Mouse (Mus musculus) megakaryocyte, adult 5-6 weeks (primary cell): ENCODE measurements around the gene Vps18. TPM values are rescaled to one million over a fixed set of nuclear protein-coding genes. Genes with fewer than 3 reads are reported as not detected.

Experiments
- ATAC-seq: 2 replicates; pipeline ENCODE4 v1.8.0; 2016; ENCODE audit warnings: mild to moderate bottlenecking, inconsistent platforms; ENCODE audit not compliant: poor library complexity, severe bottlenecking
- total RNA-seq, 2 experiments: library from RNA; stranded (forward) in 1 of 2; stranded (reverse) in 1 of 2; fragments of 153-499, 151-499 nt in 1 of 2; fragments of 221-1000, 200-1000 nt in 1 of 2; gene quantifications; 2 replicates each; pipeline versions ENCODE4 v1.2.3 to v1.2.4; 2015 to 2017

Vps18 gene
- total RNA-seq, 2 experiments from 2014 or later: 8.9 to 19.6 TPM

DNA sequence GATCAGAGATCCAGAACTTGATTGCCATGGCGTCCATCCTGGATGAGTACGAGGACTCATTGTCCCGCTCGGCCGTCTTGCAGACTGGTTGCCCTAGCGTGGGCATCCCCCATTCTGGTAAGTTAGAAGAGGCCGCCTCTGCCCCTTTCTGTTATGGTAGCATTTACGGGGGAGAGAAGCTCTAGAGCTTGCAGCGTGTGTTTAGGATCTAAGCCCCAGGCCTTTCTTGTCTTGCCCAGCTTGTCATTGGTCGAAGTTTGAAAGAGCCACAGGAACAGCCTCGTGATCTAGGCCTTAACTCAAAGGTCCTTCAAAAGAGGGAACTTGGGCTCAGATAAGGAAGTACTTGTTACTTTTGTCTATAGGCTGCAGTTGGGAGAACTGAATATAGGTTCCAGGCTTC, 475 bp downstream of the Vps18 start:
- ATAC-seq: peak; percentile 69

DNA sequence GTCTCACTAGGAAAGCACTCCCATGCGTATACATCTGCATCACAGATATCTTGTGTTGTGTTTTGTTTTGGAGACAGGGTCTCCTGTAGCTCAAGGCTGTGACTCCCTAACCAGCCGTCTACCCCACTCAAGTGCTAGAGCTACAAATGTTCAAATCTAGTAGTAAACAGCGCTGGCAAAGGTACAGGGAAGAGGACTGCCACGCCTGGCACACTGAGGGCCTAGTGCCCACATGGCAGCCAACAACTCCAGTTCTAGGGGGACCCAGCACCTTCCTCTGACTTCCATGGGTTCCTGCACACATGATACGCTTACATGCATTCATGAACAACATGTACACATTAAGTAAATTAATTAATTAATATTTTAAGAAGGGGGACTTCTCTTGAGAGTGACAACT, 3.7 kb downstream of the Vps18 start:
- no peak for ATAC-seq

DNA sequence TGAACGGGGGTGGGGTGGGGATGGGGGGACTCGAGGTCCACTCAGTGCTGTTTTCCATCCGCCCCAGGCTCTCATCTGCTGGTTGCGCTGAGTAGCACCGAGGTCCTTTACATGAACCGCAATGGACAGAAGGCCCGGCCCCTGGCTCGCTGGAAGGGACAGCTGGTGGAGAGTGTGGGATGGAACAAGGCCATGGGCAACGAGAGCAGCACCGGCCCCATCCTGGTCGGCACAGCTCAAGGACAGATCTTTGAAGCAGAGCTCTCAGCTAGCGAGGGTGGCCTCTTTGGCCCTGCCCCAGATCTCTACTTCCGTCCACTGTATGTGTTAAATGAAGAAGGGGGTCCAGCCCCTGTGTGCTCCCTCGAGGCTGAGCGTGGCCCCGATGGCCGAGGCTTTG, 4.3 kb downstream of the Vps18 start:
- no peak for ATAC-seq

DNA sequence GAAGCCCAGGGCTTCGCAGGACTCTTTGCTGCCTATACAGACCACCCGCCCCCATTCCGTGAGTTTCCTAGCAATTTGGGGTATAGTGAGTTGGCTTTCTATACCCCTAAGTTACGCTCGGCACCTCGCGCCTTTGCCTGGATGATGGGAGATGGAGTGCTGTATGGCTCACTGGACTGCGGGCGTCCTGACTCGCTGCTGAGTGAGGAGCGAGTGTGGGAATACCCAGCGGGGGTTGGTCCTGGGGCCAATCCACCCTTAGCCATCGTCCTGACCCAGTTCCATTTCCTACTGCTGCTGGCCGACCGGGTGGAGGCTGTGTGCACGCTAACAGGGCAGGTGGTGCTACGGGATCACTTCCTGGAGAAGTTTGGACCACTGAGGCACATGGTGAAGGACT, 4.8 kb downstream of the Vps18 start:
- ATAC-seq: no peak

DNA sequence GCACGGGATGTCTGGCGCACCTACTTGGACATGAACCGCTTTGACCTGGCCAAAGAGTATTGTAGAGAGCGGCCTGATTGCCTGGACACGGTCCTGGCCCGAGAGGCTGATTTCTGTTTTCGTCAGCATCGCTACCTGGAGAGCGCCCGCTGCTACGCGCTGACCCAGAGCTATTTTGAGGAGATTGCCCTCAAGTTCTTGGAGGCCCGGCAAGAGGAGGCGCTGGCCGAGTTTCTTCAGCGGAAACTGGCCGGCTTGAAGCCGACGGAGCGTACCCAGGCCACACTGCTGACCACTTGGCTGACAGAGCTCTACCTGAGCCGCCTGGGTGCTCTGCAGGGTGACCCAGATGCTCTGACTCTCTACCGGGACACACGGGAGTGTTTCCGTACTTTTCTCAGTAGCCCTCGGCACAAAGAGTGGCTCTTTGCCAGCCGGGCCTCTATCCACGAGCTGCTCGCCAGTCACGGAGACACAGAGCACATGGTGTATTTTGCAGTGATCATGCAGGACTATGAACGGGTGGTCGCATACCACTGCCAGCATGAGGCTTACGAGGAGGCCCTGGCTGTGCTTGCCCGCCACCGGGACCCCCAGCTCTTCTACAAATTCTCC, 5.3 kb downstream of the Vps18 start:
- no peak for ATAC-seq

DNA sequence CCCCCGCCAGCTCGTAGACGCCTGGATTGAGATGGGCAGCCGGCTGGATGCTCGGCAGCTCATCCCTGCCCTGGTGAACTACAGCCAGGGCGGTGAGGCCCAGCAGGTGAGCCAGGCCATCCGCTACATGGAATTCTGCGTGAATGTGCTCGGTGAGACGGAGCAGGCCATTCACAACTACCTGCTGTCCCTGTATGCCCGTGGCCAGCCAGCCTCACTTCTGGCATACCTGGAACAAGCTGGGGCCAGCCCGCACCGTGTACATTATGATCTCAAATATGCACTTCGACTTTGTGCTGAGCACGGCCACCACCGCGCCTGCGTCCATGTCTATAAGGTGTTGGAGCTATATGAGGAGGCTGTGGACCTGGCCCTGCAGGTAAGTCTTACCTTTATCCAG, 5.9 kb downstream of the Vps18 start:
- no peak for ATAC-seq

DNA sequence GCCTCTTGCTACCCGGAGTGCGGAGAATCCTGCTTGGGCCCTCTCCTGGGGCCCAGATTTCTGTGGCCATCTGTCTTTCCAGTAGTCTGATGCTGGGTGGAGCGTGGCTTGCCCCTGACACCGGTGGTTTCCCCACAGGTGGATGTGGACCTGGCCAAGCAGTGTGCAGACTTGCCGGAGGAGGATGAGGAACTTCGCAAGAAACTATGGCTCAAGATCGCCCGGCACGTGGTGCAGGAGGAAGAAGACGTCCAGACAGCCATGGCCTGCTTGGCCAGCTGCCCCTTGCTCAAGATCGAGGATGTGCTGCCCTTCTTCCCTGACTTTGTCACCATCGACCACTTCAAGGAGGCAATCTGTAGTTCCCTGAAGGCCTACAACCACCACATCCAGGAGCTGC, 8.2 kb downstream of the Vps18 start:
- ATAC-seq: peak; percentile 71

DNA sequence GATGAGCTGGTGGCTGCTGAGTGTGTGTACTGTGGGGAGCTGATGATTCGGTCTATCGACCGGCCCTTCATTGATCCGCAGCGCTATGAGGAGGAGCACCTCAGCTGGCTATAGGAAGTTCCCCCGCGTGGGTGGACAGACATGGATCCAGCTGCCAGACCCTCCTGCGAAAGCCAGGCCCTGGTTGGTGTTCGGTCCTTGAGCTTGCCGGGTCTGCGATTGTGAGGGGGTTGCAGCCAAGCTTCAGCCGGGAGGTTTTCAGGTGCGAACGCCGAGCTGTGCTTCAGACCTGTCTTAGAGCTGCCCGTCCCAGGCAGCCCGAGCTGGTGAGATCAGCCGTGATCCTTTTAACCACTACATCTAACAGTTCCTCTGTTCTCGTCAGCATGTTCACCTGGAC, 9.0 kb downstream of the Vps18 start:
- no peak for ATAC-seq

DNA sequence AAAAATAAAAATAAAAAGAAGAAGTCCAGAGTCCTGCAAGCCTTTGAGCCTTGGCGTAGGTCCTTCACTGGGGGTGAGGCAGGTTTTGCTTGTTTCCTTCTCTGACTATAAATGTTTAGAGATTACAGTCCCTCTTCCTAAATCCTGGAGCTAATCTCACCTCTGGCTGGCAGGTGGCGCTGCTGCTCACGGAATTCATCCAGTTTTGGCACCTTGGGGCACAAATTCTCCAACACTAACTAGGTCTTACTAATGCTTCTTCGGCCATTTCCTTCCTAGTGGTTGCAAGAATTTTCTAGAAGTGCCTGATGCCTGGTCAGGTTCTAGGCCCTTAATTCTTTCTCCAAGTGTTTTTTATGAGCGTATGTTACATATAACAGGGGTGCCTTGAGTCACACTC, 9.8 kb downstream of the Vps18 start:
- ATAC-seq: no peak

DNA sequence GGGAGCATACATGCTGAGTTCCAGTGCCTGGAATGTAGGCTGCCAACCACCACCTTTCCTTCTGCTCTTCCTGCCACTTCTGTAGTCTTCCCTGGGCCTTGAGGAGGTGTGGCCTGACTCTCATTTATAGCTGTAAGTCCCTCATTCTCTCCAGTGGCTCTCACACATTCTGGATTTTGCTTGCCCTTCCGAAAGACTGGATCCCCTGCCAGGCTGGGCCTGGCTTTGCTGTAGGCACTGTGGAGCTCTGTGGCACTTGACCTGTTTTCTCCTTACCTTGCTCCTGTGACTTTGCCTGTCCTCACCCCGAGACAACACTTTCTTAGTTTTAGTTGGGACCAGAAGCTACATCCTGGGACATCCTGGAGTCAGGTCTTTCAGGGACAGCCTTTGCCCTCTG, 10.3 kb downstream of the Vps18 start:
- ATAC-seq: no peak

DNA sequence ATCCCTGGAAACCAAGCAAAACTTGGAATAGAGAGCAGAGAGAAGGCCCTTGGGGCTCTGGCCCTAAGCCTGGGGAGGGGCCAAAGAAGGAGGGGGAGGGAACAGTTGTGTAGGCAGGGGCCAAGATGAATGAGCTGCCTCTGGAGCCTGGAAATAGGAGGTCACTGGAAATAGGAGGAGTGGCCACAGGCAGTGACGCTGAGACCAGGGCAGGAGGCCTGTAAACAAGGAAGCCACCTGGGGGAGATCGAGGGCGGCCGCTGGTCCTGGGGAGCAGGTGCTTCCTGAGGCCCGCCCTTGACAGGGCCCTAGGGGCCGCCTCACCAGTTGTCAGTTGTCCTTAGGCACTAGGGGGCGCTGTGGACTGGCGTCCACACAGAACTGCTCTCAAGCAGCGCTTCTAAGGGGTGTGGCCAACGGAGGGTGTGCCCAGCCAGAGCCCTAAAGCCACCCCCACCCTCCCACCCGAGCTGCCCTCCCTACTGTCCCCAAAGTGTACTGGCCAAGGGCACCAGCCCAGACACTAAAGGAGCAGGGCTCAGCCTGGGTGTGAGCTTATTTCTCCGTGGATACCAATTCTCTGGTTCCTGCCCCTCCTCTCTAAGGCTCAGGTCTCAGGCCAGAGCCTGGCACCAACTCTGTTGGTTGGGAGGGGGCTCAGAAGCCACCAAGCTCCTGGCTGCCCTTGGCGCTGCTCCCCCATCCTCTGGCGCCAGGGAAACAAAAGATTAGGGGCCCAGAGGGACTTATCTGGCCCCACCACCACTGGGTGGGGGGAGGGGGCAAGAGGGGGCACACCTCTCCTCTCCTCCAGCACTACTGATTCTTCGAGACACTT, 11.7 kb downstream of the Vps18 start:
- peak; percentile 84 for ATAC-seq

DNA sequence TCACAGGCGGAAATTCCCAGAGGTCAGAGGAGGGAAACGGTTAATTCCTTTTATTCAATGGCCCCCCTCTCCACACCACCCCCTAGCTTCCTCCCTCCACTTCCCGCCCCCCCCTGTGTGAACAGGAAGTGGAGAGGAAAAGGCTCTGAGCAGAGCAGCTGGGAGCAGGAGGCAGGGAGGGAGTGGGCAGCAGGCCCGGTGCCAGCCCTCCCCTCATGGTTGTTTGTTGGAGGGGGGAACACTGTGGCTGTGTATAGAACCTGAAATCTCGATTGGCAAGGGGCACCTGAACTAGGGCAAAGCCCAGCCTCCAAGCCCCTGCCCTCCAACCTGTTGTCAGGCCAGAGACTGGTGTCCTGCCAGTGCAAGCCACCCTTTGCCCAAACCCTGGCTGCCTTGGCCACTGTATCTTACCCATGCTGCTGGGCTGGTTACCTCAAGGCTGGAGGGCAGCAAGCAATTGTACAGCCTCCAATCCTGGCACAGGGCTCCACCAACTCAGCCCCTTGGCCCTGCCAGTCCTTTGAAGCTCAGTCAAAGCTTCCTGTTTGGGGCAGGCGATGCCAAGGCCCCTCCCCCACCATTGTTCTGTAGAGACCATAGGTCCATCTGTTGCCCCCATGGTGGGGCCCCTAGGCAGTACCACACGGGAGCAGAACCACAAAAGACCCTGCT, 12.4 kb downstream of the Vps18 start:
- ATAC-seq: no peak

DNA sequence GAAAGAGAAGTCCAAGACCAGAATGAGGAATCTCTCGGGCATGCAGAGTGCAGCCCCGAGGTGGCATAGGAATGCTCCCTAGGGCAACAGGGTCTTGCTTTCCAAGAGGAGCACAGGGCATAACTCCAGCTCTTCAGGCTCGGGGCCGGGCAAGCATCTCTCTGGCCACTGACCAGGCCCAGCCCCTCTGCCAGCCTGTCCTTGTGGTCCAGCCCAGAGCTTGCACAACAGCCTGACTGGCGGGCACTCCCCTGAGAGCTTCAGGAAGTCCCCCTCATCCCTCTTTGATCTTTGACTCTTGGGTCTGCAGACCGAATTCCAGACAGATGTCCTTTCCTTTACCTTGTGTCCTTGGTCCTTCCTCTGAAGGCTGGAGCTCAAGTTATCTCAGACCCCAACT, 14.3 kb downstream of the Vps18 start:
- no peak for ATAC-seq

DNA sequence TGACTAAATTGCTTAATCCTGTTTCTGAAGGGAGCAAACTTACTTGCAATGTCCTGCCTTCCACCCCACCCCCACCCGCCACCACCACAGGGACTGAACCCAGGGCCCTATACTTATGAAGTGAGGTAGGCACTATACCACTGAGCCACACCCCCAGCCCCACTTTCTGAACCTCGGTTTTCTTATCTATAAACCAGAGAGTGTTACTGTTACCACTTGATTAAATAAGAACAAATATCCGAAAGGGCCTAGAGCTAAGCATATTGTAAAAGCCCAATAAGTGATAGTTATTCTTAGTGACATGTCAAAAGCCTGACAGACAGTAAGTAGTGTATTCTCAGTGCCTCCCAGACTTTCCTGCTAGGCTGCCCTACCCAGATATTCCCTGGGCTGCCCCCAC, 15.9 kb downstream of the Vps18 start:
- ATAC-seq: no peak

DNA sequence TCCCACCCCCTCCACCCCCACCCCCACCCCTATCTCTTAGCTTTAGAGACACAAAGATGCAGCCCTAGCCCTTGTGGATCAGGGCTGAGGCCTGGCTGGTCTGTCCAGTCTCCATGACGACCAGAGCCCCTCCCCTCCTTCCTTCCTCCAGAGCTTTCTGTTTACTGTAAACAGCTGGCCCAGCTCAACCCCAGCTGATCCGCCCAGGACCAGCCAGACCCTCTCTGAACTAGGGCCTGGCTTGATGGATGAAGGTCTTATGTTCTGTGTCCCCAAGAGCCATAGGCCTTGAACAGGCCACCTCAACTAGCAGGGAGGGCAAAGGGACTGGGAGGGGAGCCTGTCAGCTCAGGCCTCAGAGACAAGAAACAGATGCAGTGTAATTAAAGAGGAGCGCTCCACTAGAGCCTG, 16.3 kb downstream of the Vps18 start:
- no peak for ATAC-seq

DNA sequence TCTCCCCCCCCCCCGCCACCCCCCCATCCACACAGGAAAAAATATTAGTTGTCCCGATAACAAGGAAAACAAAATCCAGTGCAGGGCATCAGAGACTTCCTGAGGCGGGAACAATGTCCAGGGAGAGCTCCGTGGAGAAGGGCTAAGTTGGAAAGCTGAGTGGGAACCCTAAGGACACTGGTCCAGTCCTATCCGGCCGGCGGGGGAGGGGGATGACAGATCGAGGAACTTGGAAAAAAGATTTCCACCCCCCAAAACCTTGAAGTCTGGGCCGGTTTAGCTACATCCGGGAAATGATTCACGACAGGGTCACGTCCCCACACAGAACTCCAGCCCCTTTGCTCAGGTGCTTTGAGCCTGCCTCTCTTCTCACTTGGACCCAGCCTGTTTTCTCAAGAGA, 23.0 kb downstream of the Vps18 start:
- no peak for ATAC-seq

DNA sequence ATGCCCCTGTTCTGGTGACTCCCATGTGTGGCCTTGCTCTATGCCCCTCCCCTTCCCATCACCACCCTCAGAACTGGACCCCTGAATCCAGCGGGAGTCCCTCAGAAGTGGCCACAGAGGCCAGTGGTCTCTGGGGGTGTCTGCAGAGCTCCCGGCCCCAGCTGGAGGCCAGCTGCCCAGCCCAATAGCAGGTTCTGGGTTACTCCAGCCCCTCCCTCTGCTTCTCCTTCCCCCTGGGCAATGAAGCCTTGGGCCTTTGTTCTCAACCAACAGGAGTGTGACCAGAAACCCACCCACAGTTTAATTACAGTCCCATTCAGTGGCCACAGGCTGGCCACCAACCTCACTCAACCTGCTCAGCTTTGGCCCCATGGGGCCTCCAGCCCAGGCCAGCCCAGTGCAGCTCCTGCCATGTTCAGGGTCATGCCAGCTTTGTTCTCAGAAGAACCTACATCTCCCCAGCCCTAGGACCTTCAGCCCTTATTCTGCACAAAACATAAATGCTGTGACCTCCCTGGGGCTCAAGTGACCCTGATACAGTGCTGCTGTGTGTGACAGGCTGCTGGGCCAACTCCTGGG, 23.9 kb downstream of the Vps18 start:
- ATAC-seq: no peak

DNA sequence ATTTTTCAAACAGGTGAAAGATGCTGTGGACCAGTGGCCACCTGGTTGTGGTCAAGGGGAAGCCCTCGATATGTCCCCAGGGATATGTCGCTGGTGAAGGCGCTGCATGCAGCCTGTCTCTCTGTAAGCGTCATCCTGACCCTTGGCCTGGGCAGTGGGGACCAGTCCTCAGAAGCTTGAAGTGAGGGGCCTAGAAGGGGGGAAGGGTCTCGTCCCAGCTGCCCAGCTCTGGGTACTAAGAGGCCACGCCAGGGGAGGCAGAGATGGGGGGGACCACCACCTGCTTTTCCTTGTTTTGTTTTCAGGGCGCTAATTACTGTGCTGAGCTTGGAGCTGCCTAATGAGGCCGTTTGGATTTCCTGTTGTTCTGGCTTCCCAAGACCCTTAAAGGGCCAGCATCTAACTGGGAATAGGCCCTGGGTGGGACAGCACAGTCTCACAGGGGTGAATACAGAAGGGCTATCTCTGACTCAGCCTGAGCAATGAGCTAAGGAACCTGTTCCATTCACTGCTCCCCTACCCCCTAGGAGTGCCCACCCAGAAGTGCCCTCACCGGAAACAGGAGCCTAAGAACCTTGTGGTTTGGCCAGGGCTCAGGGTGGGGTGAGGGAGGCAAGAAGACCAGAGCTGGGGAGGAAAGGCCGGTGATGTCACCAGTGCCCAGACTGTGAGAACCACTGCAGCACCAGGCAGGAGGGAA, 25.4 kb downstream of the Vps18 start:
- ATAC-seq: no peak

DNA sequence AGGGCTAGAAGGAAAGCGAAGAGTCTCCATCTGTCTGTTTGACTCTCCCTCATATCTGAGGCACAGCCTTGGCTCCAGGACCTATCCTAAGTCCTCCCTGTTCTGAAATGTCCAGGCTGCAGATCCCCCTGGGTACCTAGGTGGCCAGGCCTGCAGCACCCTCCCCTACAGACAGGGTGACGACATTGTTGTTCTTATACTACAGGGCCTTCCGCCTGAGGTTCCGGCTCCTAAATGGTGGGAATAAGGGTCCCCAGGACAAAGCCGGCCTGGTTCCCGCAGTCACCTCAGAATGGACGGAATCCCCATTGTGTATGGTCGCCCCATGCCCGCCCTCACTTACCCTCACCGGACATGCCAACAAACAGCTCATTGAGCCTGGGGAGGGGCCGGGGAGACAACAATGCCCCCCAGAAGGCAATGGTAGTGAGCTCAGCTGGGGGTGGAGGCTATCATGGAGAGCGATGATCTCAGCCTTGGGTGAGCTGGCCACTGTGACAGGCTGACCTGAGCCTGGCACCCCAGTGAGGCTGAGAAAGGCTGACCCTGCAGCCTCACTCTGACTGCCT, 26.3 kb downstream of the Vps18 start:
- no peak for ATAC-seq

DNA sequence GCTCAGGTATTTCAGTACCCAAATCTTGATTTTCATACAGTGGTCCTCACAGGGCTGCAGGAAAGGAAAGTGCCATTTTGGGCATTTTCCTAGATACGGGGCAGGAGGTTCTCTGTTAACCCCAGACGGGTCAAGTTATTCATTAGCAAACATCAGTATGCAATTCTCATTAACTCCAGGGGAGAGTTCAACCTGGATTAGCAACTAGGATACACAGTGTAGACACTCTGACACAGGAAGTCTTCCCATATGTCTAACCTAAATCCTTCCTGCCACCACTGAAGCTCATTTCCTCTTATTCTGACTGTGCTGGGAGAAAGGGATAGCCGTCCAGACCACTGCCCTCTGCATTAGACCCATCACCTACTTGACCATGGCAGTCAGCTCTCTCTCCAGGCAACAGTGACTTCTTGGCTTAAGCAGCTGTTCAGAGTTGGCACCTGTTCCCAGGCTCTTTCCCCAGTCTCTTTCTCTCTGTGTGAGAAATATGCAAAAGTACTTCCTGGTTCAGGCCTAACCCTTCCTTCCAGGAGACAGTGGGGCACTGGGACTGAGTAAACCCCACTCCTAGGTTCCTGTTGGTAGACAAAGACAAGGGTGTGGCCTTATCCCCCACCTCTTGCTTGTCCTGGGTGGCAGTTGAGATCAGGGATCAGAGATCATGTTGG, 29.6 kb downstream of the Vps18 start:
- ATAC-seq: no peak
